Mouse (Mus musculus) brain, embryonic 18.5 days (tissue): Measurements from ENCODE around the gene R3hdm4.
"Not testable (repeated sequence)": the region's sequence is repeated elsewhere in the genome, so short reads cannot be mapped to it uniquely, and the experiment has no call there.

ENCODE experiments used
- DNase-seq: peaks from one replicate; pipeline ENCODE4 v3.0.0-alpha.2; 2012; ENCODE audit warnings: low read depth, low spot score

Gene R3hdm4

GRCm38 (mm10) chr10:79920958-79921535, at the start of gene R3hdm4:
Gene R3hdm4, minus strand, starts transcription at chr10:79921208.
- DNase-seq: no peak

DNA sequence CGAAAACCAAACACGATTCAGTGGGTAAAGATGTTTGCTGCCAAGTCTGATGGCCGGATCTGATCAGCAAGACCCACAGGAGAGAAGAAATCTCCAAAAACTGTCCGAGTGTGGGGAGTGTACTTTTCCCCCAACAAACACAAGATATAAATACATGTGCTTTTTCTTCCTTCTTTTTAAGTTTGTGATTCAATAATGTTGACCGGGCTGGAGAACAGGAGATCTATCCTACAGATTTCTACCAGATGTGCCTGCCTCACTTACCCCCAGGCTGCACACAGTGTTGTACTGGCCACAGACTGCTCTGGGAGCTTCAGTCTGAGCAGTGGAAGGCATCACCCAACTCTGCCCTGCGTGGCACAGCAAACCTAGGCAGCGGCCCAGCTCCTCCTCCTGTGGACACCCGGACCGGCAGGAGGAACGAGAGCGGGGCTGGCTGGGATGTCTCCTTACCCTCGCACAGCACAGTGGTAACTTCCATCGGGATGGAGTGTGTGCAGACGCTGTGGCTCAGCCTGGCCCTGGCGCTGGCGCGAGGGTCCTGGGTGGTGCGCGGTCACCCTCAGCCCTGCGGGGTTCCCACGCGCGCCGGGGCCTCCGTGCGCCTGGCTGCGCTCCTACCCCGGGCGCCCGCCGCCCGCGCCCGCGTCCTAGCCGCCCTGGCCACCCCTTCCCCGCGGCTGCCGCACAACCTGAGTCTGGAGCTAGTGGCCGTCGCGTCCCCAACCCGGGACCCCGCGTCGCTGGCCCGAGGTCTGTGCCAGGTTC, 49.6 kb upstream of the R3hdm4 start, which contains the start of gene Grin3b:
Gene Grin3b, plus strand, starts transcription at position 301 of the 768 bp plus-strand sequence.
- DNase-seq: no peak

DNA sequence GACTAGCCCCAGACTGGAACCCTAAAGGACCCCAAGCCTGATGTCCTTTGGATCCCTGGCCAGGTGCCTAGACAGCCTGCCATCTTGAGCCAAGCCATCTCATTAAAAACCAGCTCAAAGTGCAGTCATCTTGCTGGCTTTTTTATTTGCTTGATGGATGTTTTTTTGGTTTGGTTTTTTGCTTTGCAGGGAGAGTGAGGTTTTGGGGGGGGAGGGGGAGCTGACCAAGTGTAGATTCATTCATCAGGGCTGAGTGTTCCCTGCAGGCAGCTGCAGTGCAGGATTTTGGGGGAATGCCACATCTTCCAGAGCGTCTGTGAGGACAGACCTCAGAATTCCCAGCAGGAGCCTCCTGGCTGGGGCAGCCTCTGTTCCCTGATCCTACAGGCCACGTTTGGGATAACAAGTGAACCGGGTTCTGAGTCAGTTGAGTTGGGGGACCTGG, 48.1 kb upstream of the R3hdm4 start:
- DNase-seq: no peak

- no peak for DNase-seq
Observed at GRCm38 (mm10) chr10:79968181-79968580, 47.2 kb upstream of the R3hdm4 start.

- no peak for DNase-seq
Observed at GRCm38 (mm10) chr10:79966886-79967400, 45.9 kb upstream of the R3hdm4 start.

DNA sequence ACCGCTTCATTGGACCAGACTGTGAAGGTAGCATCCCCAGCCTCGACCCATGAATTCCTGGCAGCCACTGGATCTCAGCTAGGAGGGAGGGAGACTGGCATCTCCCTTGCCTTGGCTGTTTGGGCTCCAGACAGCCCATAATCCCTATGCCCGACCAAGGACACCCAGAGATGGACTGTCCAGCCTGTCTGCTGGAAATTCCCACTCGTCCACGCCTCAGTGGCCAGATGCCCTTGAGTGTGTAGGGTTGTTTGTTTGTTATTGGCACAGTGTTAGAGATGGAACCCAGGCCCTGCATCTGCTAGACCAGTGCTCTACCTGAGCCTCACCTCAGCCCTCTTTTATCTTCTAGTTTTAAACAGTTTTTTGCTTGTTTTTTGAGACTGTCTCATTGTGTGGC, 44.3 kb upstream of the R3hdm4 start:
- DNase-seq: no peak

GRCm38 (mm10) chr10:79964727-79965126, 43.7 kb upstream of the R3hdm4 start:
- no peak for DNase-seq

- DNase-seq: no peak
Observed at GRCm38 (mm10) chr10:79960671-79961294, 39.8 kb upstream of the R3hdm4 start.

- peak; percentile 98 for DNase-seq
Observed at GRCm38 (mm10) chr10:79959847-79960601, 39.0 kb upstream of the R3hdm4 start, which contains the start of gene Wdr18. Gene Wdr18, plus strand, starts transcription at chr10:79960152.

DNA sequence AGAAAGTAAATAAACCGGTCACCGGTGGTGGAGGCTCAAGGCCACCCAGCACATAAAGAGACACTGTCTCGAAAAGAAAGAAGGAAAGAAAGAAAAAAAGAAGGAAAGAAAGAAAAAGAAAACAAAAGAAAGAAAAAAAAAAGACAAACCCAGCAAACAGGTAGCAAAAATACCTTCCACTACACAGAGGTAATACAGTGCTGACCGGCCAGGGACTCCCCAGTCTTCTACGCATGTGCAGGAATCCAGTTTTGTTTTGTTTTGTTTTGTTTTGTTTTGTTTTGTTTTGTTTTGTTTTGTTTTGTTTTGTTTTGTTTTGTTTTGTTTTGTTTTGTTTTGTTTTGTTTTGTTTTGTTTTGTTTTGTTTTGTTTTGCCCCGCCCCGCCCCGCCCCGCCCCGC, 38.4 kb upstream of the R3hdm4 start:
- DNase-seq: not testable (repeated sequence)

GRCm38 (mm10) chr10:79958140-79958816, 37.3 kb upstream of the R3hdm4 start:
- DNase-seq: no peak

DNA sequence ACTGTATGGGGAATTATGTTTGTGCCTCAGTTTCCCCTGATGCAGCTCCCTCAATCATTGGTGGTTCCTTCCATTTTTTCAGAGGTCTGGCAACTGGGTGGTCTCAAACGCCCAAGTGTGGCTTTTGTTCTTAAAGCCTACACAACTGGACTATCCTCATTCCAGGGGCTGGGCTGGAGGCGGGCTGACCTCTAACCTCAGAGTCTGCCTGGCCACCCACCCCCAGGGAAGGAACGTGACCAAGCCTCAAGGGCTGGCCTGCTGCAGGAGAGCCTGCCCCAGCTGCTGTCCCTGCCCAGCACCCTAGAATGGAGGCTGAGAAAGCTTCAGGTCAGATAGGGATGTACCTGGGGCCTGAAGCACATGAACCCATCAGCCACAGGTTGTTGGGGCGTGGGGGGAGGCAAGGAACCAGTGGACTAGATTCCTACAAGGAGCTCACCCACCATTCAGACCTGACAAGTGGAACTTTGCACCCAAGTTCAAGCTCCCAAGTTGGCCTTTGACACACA, 35.7 kb upstream of the R3hdm4 start:
- no peak for DNase-seq

DNA sequence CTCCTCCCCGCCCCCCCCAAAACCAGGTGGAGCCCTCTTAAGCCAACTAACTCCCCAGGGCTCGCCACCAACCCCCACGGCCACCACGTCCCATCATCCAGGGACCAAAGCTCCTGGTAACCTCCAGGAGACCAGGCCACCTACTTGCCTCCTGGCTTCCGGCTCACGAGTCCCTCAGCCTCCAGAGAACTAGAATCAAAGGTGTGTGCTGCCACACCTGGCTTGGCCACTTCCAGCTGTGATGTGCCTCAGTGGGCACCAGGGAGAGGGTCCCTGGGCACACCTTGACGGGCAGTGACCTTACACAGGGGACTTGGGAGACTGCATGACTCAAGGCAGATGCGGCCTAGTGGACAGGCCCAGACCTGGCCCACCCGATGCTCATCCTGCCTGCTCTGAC, 34.7 kb upstream of the R3hdm4 start:
- DNase-seq: no peak

GRCm38 (mm10) chr10:79953946-79954345, 32.9 kb upstream of the R3hdm4 start:
- DNase-seq: no peak

DNA sequence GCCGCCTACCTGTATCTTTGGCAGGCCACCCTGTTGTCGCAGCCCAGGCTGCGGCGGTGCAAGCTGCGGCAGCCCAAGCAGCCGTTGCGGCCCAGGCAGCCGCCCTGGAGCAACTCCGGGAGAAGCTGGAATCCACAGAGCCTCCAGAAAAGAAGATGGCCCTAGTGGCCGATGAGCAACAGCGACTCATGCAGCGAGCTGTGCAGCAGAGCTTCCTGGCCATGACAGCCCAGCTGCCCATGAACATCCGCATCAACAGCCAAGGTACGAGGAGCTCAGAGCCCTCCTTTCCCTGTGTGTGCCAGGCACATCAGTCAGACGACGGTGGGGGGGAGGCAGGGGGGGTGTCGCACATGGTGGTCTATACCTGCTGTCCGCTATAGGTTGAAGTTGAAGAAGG, 29.7 kb upstream of the R3hdm4 start:
- DNase-seq: no peak

DNA sequence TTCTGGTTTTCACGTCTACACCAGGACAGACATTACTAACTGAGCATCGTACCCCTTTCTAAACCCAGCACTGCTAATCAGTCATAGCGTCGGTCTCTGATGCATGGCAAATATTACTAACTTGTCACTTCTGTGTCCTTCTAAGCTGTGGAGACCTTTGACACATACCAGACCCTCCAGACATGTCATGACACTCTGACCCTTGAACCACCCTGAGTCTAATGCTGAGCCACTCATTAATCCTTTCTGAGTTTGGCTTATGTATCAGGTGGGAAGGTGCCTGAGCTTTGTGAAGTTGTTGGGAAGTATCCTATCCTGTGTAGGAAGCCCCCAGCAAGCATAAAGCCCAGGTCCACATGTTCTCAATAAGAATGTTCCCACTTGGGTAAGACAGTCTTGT, 28.9 kb upstream of the R3hdm4 start:
- no peak for DNase-seq

- no peak for DNase-seq
Observed at GRCm38 (mm10) chr10:79947502-79947901, 26.5 kb upstream of the R3hdm4 start.

GRCm38 (mm10) chr10:79946752-79947322, 25.8 kb upstream of the R3hdm4 start:
- DNase-seq: no peak

- DNase-seq: no peak
Observed at GRCm38 (mm10) chr10:79945507-79946234, 24.7 kb upstream of the R3hdm4 start.

GRCm38 (mm10) chr10:79943471-79943901, 22.5 kb upstream of the R3hdm4 start:
- no peak for DNase-seq
